In genomic region chr10:86863429-86863828, GRCm38 (mm10) we compare ENCODE assay signal across 10 mouse cellular contexts.
A peak's percentile ranks its signal among the peaks of the same experiment; 100 is the strongest.
DNase-seq lines count a peak whose midpoint lies in the region; TF ChIP-seq lines count a peak whose summit lies in the region.
"Had no signal": no experiment of that assay in that cellular context is flagged by ENCODE, and none has a peak within 500 bp of the region (broad histone marks: within the 10 kb centered on the region; RNA-seq: fewer than 3 reads in every experiment).

No protein-coding gene starts in this region.

- H3K4me1 ChIP-seq in lung, adult 2 months (ENCODE audit: control insufficient read depth, insufficient read depth, low read length) = no peaks in the 10 kb centered on the region
- H3K4me1 ChIP-seq in small intestine, adult 2 months (ENCODE audit: control insufficient read depth, insufficient read depth, insufficient read length, low read length) = no peaks in the 10 kb centered on the region

- no peak overlapping the region for H3K4me3 ChIP-seq in gastrocnemius, adult 2 months
- no peak overlapping the region for H3K4me3 ChIP-seq in lung, adult 2 months (replicated peaks; ENCODE audit: extremely low read depth, low read depth, low read length)
- H3K4me3 ChIP-seq in small intestine, adult 2 months (ENCODE audit: low read depth, low read length) = no peak overlapping the region

- TF ChIP-seq POLR2A in lung, adult 2 months (IDR thresholded peaks at IDR 0.05; ENCODE audit: borderline replicate concordance, extremely low read depth, low read depth, low read length) = no peak
- no peak for TF ChIP-seq POLR2A in small intestine, adult 2 months (IDR thresholded peaks at IDR 0.05; ENCODE audit: low read depth, low read length)

- intact Hi-C loops in gastrocnemius, adult 2 months (cut with DNase I) = no loop called here
- intact Hi-C loops in gastrocnemius, postnatal 36 days (cut with DNase I) = no loop called here

- H3K36me3 ChIP-seq in small intestine, adult 2 months (ENCODE audit: control insufficient read depth, insufficient read depth, low read length) = no peaks in the 10 kb centered on the region

- DNase-seq in gastrocnemius, adult 2 months = no peak
- no peak for DNase-seq in gastrocnemius, postnatal 36 days
- DNase-seq in lung, adult 2 months = no peak
- no peak for DNase-seq in lung, postnatal 4 days
- peak; percentile 11 for DNase-seq in WW6 (ENCODE audit: low read depth, low spot score)
- DNase-seq in yolk sac, embryonic 10.5 days (ENCODE audit: low spot score) = no peak
- DNase-seq in adrenal gland, adult (ENCODE audit: inconsistent age in 2 of 2, low spot score in 1 of 2) = no peak
- DNase-seq: layer of hippocampus, adult 9-11 months; lung, postnatal 36 days had no signal

- H3K27ac ChIP-seq in gastrocnemius, adult 2 months = no peak overlapping the region
- H3K27ac ChIP-seq in small intestine, adult 2 months (ENCODE audit: insufficient read depth, low read depth, low read length) = no peak overlapping the region

- 92% methylated on average over 6 of the region's 6 CpGs for WGBS in lung, adult 2 months
- WGBS in small intestine, adult 2 months = 85% methylated on average over 6 of the region's 6 CpGs

- TF ChIP-seq CTCF in gastrocnemius, adult 2 months (IDR thresholded peaks at IDR 0.05) = peak; percentile 58
- TF ChIP-seq CTCF in lung, adult 2 months (IDR thresholded peaks at IDR 0.05; ENCODE audit: insufficient read depth, low read length) = peak; percentile 30
- peak; percentile 30; the same call in 1 of the 2 replicates for TF ChIP-seq CTCF in small intestine, adult 2 months (IDR thresholded peaks at IDR 0.05; ENCODE audit: extremely low read depth, insufficient read length, insufficient replicate concordance, low read depth, low read length)

- H3K27me3 ChIP-seq in small intestine, adult 2 months (ENCODE audit: control insufficient read depth, insufficient read depth, low read length) = no peaks in the 10 kb centered on the region
